Mouse (Mus musculus) heart, embryonic 12.5 days (tissue): ENCODE data around the gene Gm136. TPM values are rescaled to one million over a fixed set of nuclear protein-coding genes. Genes with fewer than 3 reads are reported as not detected.

ENCODE experiments used
- ATAC-seq: fragments of 200-750 bp; cut with Nextera tagmentation; 2 replicates; pipeline ENCODE4 v1.8.0; 2017; ENCODE audit warnings: moderate TSS enrichment, moderate library complexity; ENCODE audit not compliant: insufficient number of reproducible peaks, low FRiP score
- H3K27ac ChIP-seq: fragments of 300-500 bp; sonication (generic); 2 replicates; pipeline ENCODE4 v1.5.1; 2016; ENCODE audit warnings: mild to moderate bottlenecking, moderate library complexity; ENCODE audit not compliant: poor library complexity, severe bottlenecking
- H3K27me3 ChIP-seq: fragments of 300-500 bp; sonication (generic); replicated peaks from 2 replicates; pipeline ENCODE4 v1.6.1; 2016; ENCODE audit warnings: mild to moderate bottlenecking, moderate library complexity
- H3K36me3 ChIP-seq: fragments of 300-500 bp; sonication (generic); 2 replicates; pipeline ENCODE4 v1.6.1; 2016; ENCODE audit warnings: mild to moderate bottlenecking, moderate library complexity
- H3K4me1 ChIP-seq: fragments of 300-500 bp; sonication (generic); replicated peaks from 2 replicates; pipeline ENCODE4 v1.6.1; 2016; ENCODE audit warnings: mild to moderate bottlenecking
- H3K4me2 ChIP-seq: fragments of 300-500 bp; sonication (generic); 2 replicates; pipeline ENCODE4 v1.6.1; 2016; ENCODE audit warnings: mild to moderate bottlenecking, moderate library complexity
- H3K4me3 ChIP-seq: fragments of 300-500 bp; sonication (generic); 2 replicates; pipeline ENCODE4 v1.5.1; 2016; ENCODE audit warnings: mild to moderate bottlenecking
- H3K9ac ChIP-seq: fragments of 300-500 bp; sonication (generic); 2 replicates; pipeline ENCODE4 v1.6.1; 2016; ENCODE audit warnings: mild to moderate bottlenecking, moderate library complexity
- H3K9me3 ChIP-seq: fragments of 300-500 bp; sonication (generic); replicated peaks from 2 replicates; pipeline ENCODE4 v1.6.1; 2016; ENCODE audit warnings: mild to moderate bottlenecking, moderate library complexity
- WGBS: fragments of 180-500 bp; shearing (Covaris S2); methylation state at CpG from one replicate; pipeline ENCODE4 v1.1.7; 2016; 5-methylcytosine and 5-hydroxymethylcytosine counted together
- polyA plus RNA-seq: library from polyadenylated mRNA; unstranded; fragments of >200 nt; fragmentation: Nextera tagmentation; extraction: Ambion mirVana; gene quantifications from 2 replicates; pipeline ENCODE4 v1.2.1, GENCODE M21; 2016

The Gm136 gene
- polyA plus RNA-seq, 1 experiment from 2014 or later = not detected

DNA sequence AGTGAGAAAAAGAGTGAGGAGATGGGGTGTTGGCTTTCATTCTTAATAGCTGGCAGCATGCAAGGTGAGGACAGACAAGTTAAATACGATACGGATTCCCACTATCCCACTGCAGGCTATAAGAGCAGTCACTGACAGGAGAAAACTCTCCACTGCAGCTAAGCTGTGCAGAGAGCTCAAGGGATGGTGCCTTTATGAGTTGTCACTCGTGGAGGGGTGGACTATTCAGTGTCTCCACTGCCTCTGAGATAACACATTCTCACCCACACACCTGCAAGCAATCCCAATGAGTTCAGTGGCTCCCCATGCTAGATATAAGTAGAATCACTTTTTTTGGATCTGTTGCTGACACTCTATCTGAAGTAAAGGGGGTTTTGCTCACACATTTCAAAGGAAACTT is 47.9 kb downstream of the Gm136 start:
- Histone ChIP-seq H3K4me2 (no peak overlapping the region), H3K36me3 (no peaks in the 10 kb centered on the region), H3K9me3 (peaks cover 8% of the 10 kb centered on the region; the same call in 1 of the 2 replicates), H3K4me1 (no peaks in the 10 kb centered on the region), H3K9ac (no peak overlapping the region), H3K27me3 (no peaks in the 10 kb centered on the region), H3K4me3 (no peak overlapping the region), H3K27ac (no peak overlapping the region)
- ATAC-seq = no peak
- 62% methylated on average over 3 of the region's 3 CpGs for WGBS

DNA sequence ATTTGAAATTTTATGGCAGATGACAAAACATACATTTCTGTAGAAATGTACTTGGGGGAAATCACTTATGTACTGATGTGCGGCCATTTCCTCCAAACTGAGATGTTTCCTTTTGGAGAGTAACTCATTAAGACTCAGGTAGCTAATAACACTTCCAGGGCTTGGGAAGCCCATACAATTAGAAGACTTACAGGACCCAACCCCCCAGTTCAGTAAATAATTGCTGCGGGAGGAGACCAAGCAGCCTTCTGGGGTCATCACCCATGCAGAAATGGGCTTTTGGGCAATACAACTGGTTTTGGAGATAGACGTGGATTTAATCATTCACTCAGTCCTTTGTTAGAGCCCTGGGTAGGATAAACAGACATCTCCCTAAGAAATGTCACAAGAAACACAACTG is 48.8 kb downstream of the Gm136 start:
- WGBS = 80% methylated on average over 3 of the region's 3 CpGs
- Histone ChIP-seq H3K27me3 (no peaks in the 10 kb centered on the region), H3K4me3 (no peak overlapping the region), H3K36me3 (no peaks in the 10 kb centered on the region), H3K4me2 (no peak overlapping the region), H3K9me3 (peaks cover 8% of the 10 kb centered on the region; the same call in 1 of the 2 replicates), H3K4me1 (no peaks in the 10 kb centered on the region), H3K9ac (no peak overlapping the region), H3K27ac (no peak overlapping the region)
- no peak for ATAC-seq

- H3K27me3 ChIP-seq = no peaks in the 10 kb centered on the region
- WGBS = 64% methylated on average over 4 of the region's 4 CpGs
These were observed 53.0 kb downstream of the Gm136 start for GRCm38 (mm10) chr4:34703029-34703428.

GRCm38 (mm10) chr4:34702231-34702630 is 53.8 kb downstream of the Gm136 start:
- H3K4me2 ChIP-seq = no peak overlapping the region
- H3K27ac ChIP-seq = no peak overlapping the region
- no peaks in the 10 kb centered on the region for H3K4me1 ChIP-seq
- no peaks in the 10 kb centered on the region for H3K27me3 ChIP-seq
- no peak overlapping the region for H3K9ac ChIP-seq
- WGBS = 95% methylated on average over 11 of the region's 11 CpGs
- no peak overlapping the region for H3K4me3 ChIP-seq
- ATAC-seq = no peak
- H3K9me3 ChIP-seq = no peaks in the 10 kb centered on the region
- H3K36me3 ChIP-seq = no peaks in the 10 kb centered on the region

More at GRCm38 (mm10) chr4:34703029-34703428, 53.0 kb downstream of the Gm136 start:
- ATAC-seq = no peak
- H3K9me3 ChIP-seq = no peaks in the 10 kb centered on the region
- no peak overlapping the region for H3K4me3 ChIP-seq
- no peak overlapping the region for H3K9ac ChIP-seq
- H3K4me1 ChIP-seq = no peaks in the 10 kb centered on the region
- no peak overlapping the region for H3K4me2 ChIP-seq
- no peaks in the 10 kb centered on the region for H3K36me3 ChIP-seq
- H3K27ac ChIP-seq = no peak overlapping the region

DNA sequence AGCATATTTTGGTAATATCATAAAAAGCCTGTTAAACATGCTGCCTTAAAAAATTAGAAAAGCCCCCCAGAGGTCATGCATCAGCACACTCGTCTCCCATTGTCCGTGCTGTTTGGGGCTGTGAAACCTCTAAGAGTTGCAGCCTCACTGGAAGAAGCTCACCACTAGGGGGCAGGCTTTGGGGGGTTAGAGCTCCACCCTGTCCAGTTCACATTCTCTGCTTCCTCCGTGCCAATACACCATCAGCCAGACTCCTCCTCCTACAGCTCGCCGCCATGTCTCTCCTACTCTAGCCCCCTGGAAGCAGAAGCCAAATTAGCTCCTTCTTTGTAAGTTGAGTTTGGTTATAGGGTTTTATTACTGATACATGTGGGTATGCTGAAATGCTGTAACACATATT is 54.5 kb downstream of the Gm136 start:
- no peaks in the 10 kb centered on the region for H3K36me3 ChIP-seq
- H3K27ac ChIP-seq = no peak overlapping the region
- ATAC-seq = no peak
- H3K9me3 ChIP-seq = no peaks in the 10 kb centered on the region
- no peak overlapping the region for H3K9ac ChIP-seq
- H3K4me1 ChIP-seq = no peaks in the 10 kb centered on the region
- H3K4me2 ChIP-seq = no peak overlapping the region
- H3K4me3 ChIP-seq = no peak overlapping the region
- H3K27me3 ChIP-seq = no peaks in the 10 kb centered on the region
- WGBS = 53% methylated on average over 5 of the region's 5 CpGs

Other genes with a start within 250 kb of the Gm136 start
- 61.3 and 63.2 TPM in 2 replicates for gene Akirin2, start 205.3 kb downstream of the Gm136 start, polyA plus RNA-seq
- 76.2 and 82.2 TPM in 2 replicates for gene Orc3, start 141.3 kb downstream of the Gm136 start, polyA plus RNA-seq
- gene Rars2, start 141.3 kb downstream of the Gm136 start, polyA plus RNA-seq = 53.7 and 62.1 TPM in 2 replicates
- 46.1 and 48.6 TPM in 2 replicates for gene Slc35a1, start 68.8 kb downstream of the Gm136 start, polyA plus RNA-seq
- 0.15 TPM in 1 of 2 replicates, not detected in the other for gene Cfap206, start 26.1 kb downstream of the Gm136 start, polyA plus RNA-seq
- 53.7 TPM in 2 replicates for gene Smim8, start 22.2 kb upstream of the Gm136 start, polyA plus RNA-seq
- 18.6 and 19.8 TPM in 2 replicates for gene Zfp292, start 126.7 kb upstream of the Gm136 start, polyA plus RNA-seq
- not detected in 2 replicates for gene Cga, start 137.5 kb upstream of the Gm136 start, polyA plus RNA-seq